Mouse (Mus musculus): ENCODE measurements around the gene Slc17a8. TPM values are rescaled to one million over a fixed set of nuclear protein-coding genes. Genes with fewer than 3 reads are reported as not detected.

Slc17a8 gene
- polyA plus RNA-seq, 1 experiment from 2014 or later: 0.27 TPM

DNA sequence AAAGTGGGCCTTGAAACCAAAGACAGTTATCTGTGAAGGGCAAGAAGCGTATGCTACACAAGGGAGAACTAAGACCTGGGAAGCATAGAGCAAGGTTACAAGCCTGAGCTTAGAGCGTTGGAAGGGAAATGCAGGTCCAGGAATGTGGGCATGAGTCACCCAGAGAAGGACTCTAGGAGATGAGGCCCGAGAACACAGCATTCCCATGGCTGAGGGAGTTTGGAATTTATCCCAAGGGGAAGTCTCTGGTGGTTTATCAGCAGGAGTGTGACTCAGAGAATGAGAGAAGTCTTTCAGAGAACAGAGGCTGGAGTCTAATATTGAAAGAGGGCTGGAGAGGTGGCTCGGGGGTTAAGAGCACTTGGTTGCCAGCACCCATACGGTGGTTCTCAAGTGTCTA lies 94.0 kb downstream of the Slc17a8 start:
- H3K4me3 ChIP-seq (replicated peaks): no peak overlapping the region
- H3K4me1 ChIP-seq: peaks cover 8% of the 10 kb centered on the region; the same call in 1 of the 2 replicates
- no peaks in the 10 kb centered on the region for H3K9me3 ChIP-seq (replicated peaks)
- ATAC-seq (ENCODE audit: insufficient number of reproducible peaks, low FRiP score, low TSS enrichment, low read depth): no peak
- H3K9ac ChIP-seq: no peak overlapping the region
- no peak overlapping the region for H3K27ac ChIP-seq (replicated peaks)
- no peak overlapping the region for H3K4me2 ChIP-seq (replicated peaks)
- no peaks in the 10 kb centered on the region for H3K27me3 ChIP-seq
- no peaks in the 10 kb centered on the region for H3K36me3 ChIP-seq
- whole genome bisulfite sequencing: 64% methylated on average over 5 of the region's 5 CpGs

DNA sequence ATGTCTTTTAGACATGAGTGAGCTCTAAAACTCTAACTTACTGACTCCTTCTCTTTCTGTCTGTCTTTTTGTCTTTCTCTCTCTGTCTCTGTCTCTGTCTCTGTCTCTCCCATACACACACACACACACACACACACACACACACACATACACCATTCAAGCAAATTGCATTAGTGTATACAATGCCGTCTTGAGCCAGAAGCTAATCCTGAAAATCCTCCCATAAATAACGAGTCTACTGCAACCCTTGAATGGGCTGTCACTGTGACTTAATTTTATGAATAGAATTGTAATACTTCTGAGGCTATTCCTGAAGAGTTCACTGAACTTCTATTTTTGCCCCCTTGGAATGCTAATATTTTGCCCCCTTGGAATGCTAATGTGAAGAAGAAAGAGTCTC lies 95.2 kb downstream of the Slc17a8 start:
- H3K4me3 ChIP-seq (replicated peaks): no peak overlapping the region
- no peak overlapping the region for H3K9ac ChIP-seq
- no peak overlapping the region for H3K4me2 ChIP-seq (replicated peaks)
- no peak overlapping the region for H3K27ac ChIP-seq (replicated peaks)
- H3K9me3 ChIP-seq (replicated peaks): no peaks in the 10 kb centered on the region
- WGBS: 65% methylated on average over 2 of the region's 2 CpGs
- H3K27me3 ChIP-seq: no peaks in the 10 kb centered on the region
- peaks cover 2% of the 10 kb centered on the region; the same call in 1 of the 2 replicates for H3K4me1 ChIP-seq
- H3K36me3 ChIP-seq: no peaks in the 10 kb centered on the region
- ATAC-seq (ENCODE audit: insufficient number of reproducible peaks, low FRiP score, low TSS enrichment, low read depth): no peak

Other genes starting within 250 kb of the Slc17a8 start
- gene Gas2l3, start 177.3 kb downstream of the Slc17a8 start, polyA plus RNA-seq (2015; fragmentation: Nextera tagmentation; extraction: Ambion mirVana): 13.7 and 19.0 TPM in 2 replicates
- gene Nr1h4, start 87.7 kb downstream of the Slc17a8 start, polyA plus RNA-seq (2015; fragmentation: Nextera tagmentation; extraction: Ambion mirVana): not detected in 2 replicates
- 6.5 and 7.5 TPM in 2 replicates for gene Scyl2, start 65.0 kb upstream of the Slc17a8 start, polyA plus RNA-seq (2015; fragmentation: Nextera tagmentation; extraction: Ambion mirVana)
- 29.5 and 33.6 TPM in 2 replicates for gene Actr6, start 111.0 kb upstream of the Slc17a8 start, polyA plus RNA-seq (2015; fragmentation: Nextera tagmentation; extraction: Ambion mirVana)
- 17.6 and 23.3 TPM in 2 replicates for gene Uhrf1bp1l, start 123.7 kb upstream of the Slc17a8 start, polyA plus RNA-seq (2015; fragmentation: Nextera tagmentation; extraction: Ambion mirVana)